Mouse (Mus musculus) heart, embryonic 16.5 days (tissue): ENCODE measurements around the gene Il4. TPM values are rescaled to one million over a fixed set of nuclear protein-coding genes. Genes with fewer than 3 reads are reported as not detected.
"Not testable (repeated sequence)": the region's sequence is repeated elsewhere in the genome, so short reads cannot be mapped to it uniquely, and the experiment has no call there.

Experiments
- ATAC-seq: fragments of 200-750 bp; cut with Nextera tagmentation; replicated peaks from 2 replicates; pipeline ENCODE4 v1.8.0; 2017; ENCODE audit warnings: moderate number of reproducible peaks; ENCODE audit not compliant: insufficient read depth, low FRiP score; ENCODE audit errors: extremely low read depth
- H3K27ac ChIP-seq: fragments of 300-500 bp; sonication (generic); 2 replicates; pipeline ENCODE4 v1.5.1; 2014; ENCODE audit warnings: mild to moderate bottlenecking, low read length, control low read depth, moderate library complexity
- H3K27me3 ChIP-seq: fragments of 300-500 bp; sonication (generic); 2 replicates; pipeline ENCODE4 v1.6.1; 2014; ENCODE audit warnings: low read length, mixed read lengths; ENCODE audit not compliant: control insufficient read depth, insufficient read depth
- H3K36me3 ChIP-seq: fragments of 300-500 bp; sonication (generic); 2 replicates; pipeline ENCODE4 v1.6.1; 2014; ENCODE audit not compliant: control insufficient read depth, insufficient read depth
- H3K4me1 ChIP-seq: fragments of 300-500 bp; sonication (generic); 2 replicates; pipeline ENCODE4 v1.6.1; 2014; ENCODE audit warnings: low read length, mixed read lengths; ENCODE audit not compliant: control insufficient read depth, insufficient read depth
- H3K4me2 ChIP-seq: fragments of 300-500 bp; sonication (generic); 2 replicates; pipeline ENCODE4 v1.6.1; 2014; ENCODE audit warnings: low read depth, mild to moderate bottlenecking, control low read depth, low read length
- H3K4me3 ChIP-seq: fragments of 300-500 bp; sonication (generic); 2 replicates; pipeline ENCODE4 v1.5.1; 2014; ENCODE audit warnings: mild to moderate bottlenecking, control low read depth, low read length
- H3K9ac ChIP-seq: fragments of 300-500 bp; sonication (generic); 2 replicates; pipeline ENCODE4 v1.6.1; 2014; ENCODE audit warnings: low read length, control low read depth
- H3K9me3 ChIP-seq: fragments of 300-500 bp; sonication (generic); replicated peaks from 2 replicates; pipeline ENCODE4 v1.6.1; 2016; ENCODE audit warnings: low read length; ENCODE audit not compliant: control insufficient read depth
- WGBS: fragments of 180-500 bp; shearing (Covaris S2); extraction: QIAGEN DNeasy Blood & Tissue Kit; methylation state at CpG from one replicate; pipeline ENCODE4 v1.1.7; 2014; 5-methylcytosine and 5-hydroxymethylcytosine counted together
- polyA plus RNA-seq: library from polyadenylated mRNA; unstranded; fragments of >200 nt; fragmentation: Nextera tagmentation; extraction: Ambion mirVana; gene quantifications from 2 replicates; pipeline ENCODE4 v1.2.1, GENCODE M21; 2015

Gene Il4
- polyA plus RNA-seq, 1 experiment from 2014 or later, result 1.1 TPM

DNA sequence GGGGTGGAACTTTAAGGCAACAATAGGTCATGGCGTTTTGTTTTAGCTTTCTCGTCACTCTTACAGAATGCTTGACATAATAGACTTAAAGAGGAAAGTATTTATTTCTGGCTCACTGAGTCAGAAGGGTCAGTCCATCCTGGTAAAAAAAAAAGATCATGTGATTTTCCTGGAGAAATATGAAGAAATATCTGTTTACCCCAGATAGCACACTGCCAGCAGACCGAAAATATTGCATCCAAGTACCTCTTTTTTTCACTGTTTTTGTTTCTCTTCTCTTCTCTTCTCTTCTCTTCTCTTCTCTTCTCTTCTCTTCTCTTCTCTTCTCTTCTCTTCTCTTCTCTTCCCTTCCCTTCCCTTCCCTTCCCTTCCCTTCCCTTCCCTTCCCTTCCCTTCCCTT, 58.5 kb downstream of the Il4 start:
- ATAC-seq, result not testable (repeated sequence)
- WGBS, result 82% methylated on average over 1 of the region's 3 CpGs

DNA sequence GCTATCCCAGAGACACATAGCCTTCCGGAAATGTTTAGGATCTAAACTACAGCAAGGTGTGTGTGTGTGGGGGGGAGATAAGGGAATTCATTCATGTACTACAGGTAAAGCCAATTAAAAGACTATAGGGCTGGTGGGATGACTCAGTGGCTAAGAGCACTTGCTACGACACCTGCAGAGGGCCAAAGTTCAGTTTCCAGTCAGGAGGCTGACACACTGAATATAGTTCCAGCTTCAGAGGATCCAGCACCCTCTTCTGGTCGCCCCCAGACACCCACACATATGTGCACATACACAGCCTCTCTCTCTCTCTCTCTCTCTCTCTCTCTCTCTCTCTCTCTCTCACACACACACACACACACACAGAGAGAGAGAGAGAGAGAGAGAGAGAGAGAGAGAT, 60.5 kb downstream of the Il4 start:
- H3K27ac ChIP-seq, H3K9ac ChIP-seq, H3K36me3 ChIP-seq, H3K4me3 ChIP-seq, H3K4me2 ChIP-seq, H3K4me1 ChIP-seq, H3K27me3 ChIP-seq, ATAC-seq, H3K9me3 ChIP-seq: not testable (repeated sequence)
- WGBS, result 96% methylated on average over 1 of the region's 3 CpGs

More for the DNA sequence above, 58.5 kb downstream of the Il4 start:
- not testable (repeated sequence) for H3K4me2 ChIP-seq, H3K36me3 ChIP-seq, H3K9ac ChIP-seq, H3K4me1 ChIP-seq, H3K27me3 ChIP-seq, H3K4me3 ChIP-seq, H3K9me3 ChIP-seq, H3K27ac ChIP-seq

DNA sequence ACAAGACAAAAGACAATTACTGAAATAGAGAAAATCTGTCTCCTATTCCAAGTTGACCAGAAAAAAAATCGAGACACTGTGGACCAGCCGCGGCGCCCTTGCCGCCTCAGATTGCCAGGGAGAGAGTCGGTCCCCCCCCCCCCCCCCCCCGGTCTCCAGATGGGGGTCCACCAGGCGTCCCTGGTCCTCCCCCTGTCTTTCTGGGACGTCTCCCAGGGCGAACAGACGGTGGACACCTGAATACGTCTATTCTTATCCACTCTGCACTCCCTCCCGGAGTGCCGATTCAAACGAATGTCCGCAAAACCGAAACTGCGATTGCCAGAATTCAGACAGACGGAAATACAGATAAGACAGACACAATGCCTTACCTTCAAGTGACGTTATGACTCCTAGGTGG, 61.9 kb downstream of the Il4 start:
- H3K36me3 ChIP-seq, H3K4me2 ChIP-seq, H3K27me3 ChIP-seq, H3K9ac ChIP-seq, H3K4me3 ChIP-seq, H3K4me1 ChIP-seq, ATAC-seq, H3K9me3 ChIP-seq, H3K27ac ChIP-seq: not testable (repeated sequence)
- WGBS, result 86% methylated on average over 10 of the region's 20 CpGs

Other genes starting within 250 kb of the Il4 start
- gene Leap2, start 195.5 kb downstream of the Il4 start, polyA plus RNA-seq, result 0.39 TPM in 1 of 2 replicates, not detected in the other
- gene Uqcrq, start 187.8 kb downstream of the Il4 start, polyA plus RNA-seq, result 1,391 and 1,425 TPM in 2 replicates
- gene Gdf9, start 187.6 kb downstream of the Il4 start, polyA plus RNA-seq, result 1.2 and 1.6 TPM in 2 replicates
- 0.06 and 0.09 TPM in 2 replicates for gene Gm10447, start 161.6 kb downstream of the Il4 start, polyA plus RNA-seq
- gene Shroom1, start 161.5 kb downstream of the Il4 start, polyA plus RNA-seq, result 1.3 and 1.8 TPM in 2 replicates
- not detected in 2 replicates for gene Gm9837, start 148.2 kb downstream of the Il4 start, polyA plus RNA-seq
- not detected in 2 replicates for gene Gm9945, start 138.5 kb downstream of the Il4 start, polyA plus RNA-seq
- gene Sowaha, start 138.4 kb downstream of the Il4 start, polyA plus RNA-seq, result 0.17 and 0.18 TPM in 2 replicates
- 22.9 and 23.3 TPM in 2 replicates for gene Sept8, start 99.4 kb downstream of the Il4 start, polyA plus RNA-seq
- 38.3 and 38.9 TPM in 2 replicates for gene Kif3a, start 51.3 kb downstream of the Il4 start, polyA plus RNA-seq
- gene Il13, start 16.0 kb upstream of the Il4 start, polyA plus RNA-seq, result 0.24 TPM in 1 of 2 replicates, not detected in the other
- gene Rad50, start 88.7 kb upstream of the Il4 start, polyA plus RNA-seq, result 19.9 and 23.9 TPM in 2 replicates
- not detected in 2 replicates for gene Il5, start 102.1 kb upstream of the Il4 start, polyA plus RNA-seq
- gene Irf1, start 151.3 kb upstream of the Il4 start, polyA plus RNA-seq, result 17.2 and 25.7 TPM in 2 replicates
- 0.16 and 0.53 TPM in 2 replicates for gene Gm17334, start 154.5 kb upstream of the Il4 start, polyA plus RNA-seq
- 1.4 and 2.7 TPM in 2 replicates for gene Gm12216, start 240.6 kb upstream of the Il4 start, polyA plus RNA-seq